Mouse (Mus musculus): Measurements from ENCODE around the gene Perm1. TPM values are rescaled to one million over a fixed set of nuclear protein-coding genes. Genes with fewer than 3 reads are reported as not detected.

Gene Perm1
- polyA plus RNA-seq, 1 experiment: 9.5 TPM

GRCm38 (mm10) chr4:156253043-156253442 lies 37.4 kb downstream of the Perm1 start:
- 53% methylated on average over 7 of the region's 7 CpGs for WGBS
- H3K4me3 ChIP-seq (ENCODE audit: control insufficient read depth, insufficient read depth, low read length): no peak overlapping the region

GRCm38 (mm10) chr4:156254361-156255077 lies 38.9 kb downstream of the Perm1 start:
- WGBS: 3% methylated on average over 30 of the region's 30 CpGs
- H3K4me1 ChIP-seq (replicated peaks; ENCODE audit: control insufficient read depth, insufficient read depth, low read length): peaks cover 15% of the 10 kb centered on the region
- no peak overlapping the region for H3K4me3 ChIP-seq (ENCODE audit: control insufficient read depth, insufficient read depth, low read length)

More at GRCm38 (mm10) chr4:156253043-156253442, 37.4 kb downstream of the Perm1 start:
- no peak for DNase-seq
- H3K36me3 ChIP-seq (ENCODE audit: control insufficient read depth, insufficient read depth, low read length): peaks cover 8% of the 10 kb centered on the region
- H3K4me1 ChIP-seq (replicated peaks; ENCODE audit: control insufficient read depth, insufficient read depth, low read length): peaks cover 15% of the 10 kb centered on the region
- H3K27me3 ChIP-seq (ENCODE audit: control insufficient read depth, insufficient read depth, low read length): peaks cover 9% of the 10 kb centered on the region; the same call in 1 of the 2 replicates
- H3K27ac ChIP-seq (ENCODE audit: control insufficient read depth, insufficient read depth, low read length): no peak overlapping the region
- TF ChIP-seq POLR2A (IDR thresholded peaks at IDR 0.05; ENCODE audit: control insufficient read depth, extremely low read depth, insufficient read depth, low read length, poor library complexity) (no peak), CTCF (IDR thresholded peaks at IDR 0.05; ENCODE audit: borderline replicate concordance, control insufficient read depth, extremely low read depth, insufficient read depth, low read length, poor library complexity) (no peak)

GRCm38 (mm10) chr4:156255078-156255839 lies 39.6 kb downstream of the Perm1 start, which contains the start of gene Samd11:
Gene Samd11, minus strand, starts transcription at chr4:156255657.
- Histone ChIP-seq H3K36me3 (ENCODE audit: control insufficient read depth, insufficient read depth, low read length) (no peaks in the 10 kb centered on the region), H3K27ac (ENCODE audit: control insufficient read depth, insufficient read depth, low read length) (no peak within 1 kb of the TSS), H3K27me3 (ENCODE audit: control insufficient read depth, insufficient read depth, low read length) (peaks cover 9% of the 10 kb centered on the region; the same call in 1 of the 2 replicates), H3K4me3 (ENCODE audit: control insufficient read depth, insufficient read depth, low read length) (no peak within 1 kb of the TSS), H3K4me1 (replicated peaks; ENCODE audit: control insufficient read depth, insufficient read depth, low read length) (peaks cover 15% of the 10 kb centered on the region)
- no peak for DNase-seq
- 9% methylated on average over 26 of the region's 26 CpGs for WGBS
- TF ChIP-seq CTCF (IDR thresholded peaks at IDR 0.05; ENCODE audit: borderline replicate concordance, control insufficient read depth, extremely low read depth, insufficient read depth, low read length, poor library complexity): no peak
- no peak for TF ChIP-seq POLR2A (IDR thresholded peaks at IDR 0.05; ENCODE audit: control insufficient read depth, extremely low read depth, insufficient read depth, low read length, poor library complexity)

More at GRCm38 (mm10) chr4:156254361-156255077, 38.9 kb downstream of the Perm1 start:
- DNase-seq: no peak
- H3K36me3 ChIP-seq (ENCODE audit: control insufficient read depth, insufficient read depth, low read length): no peaks in the 10 kb centered on the region
- no peak for TF ChIP-seq POLR2A (IDR thresholded peaks at IDR 0.05; ENCODE audit: control insufficient read depth, extremely low read depth, insufficient read depth, low read length, poor library complexity)
- no peak for TF ChIP-seq CTCF (IDR thresholded peaks at IDR 0.05; ENCODE audit: borderline replicate concordance, control insufficient read depth, extremely low read depth, insufficient read depth, low read length, poor library complexity)
- no peak overlapping the region for H3K27ac ChIP-seq (ENCODE audit: control insufficient read depth, insufficient read depth, low read length)
- H3K27me3 ChIP-seq (ENCODE audit: control insufficient read depth, insufficient read depth, low read length): peaks cover 9% of the 10 kb centered on the region; the same call in 1 of the 2 replicates

Other genes starting within 250 kb of the Perm1 start
- 9.5 and 10.8 TPM in 2 replicates for gene B3galt6, start 223.2 kb upstream of the Perm1 start, polyA plus RNA-seq (2012; rRNA removed)
- gene Sdf4, start 223.0 kb upstream of the Perm1 start, polyA plus RNA-seq (2012; rRNA removed): 65.6 and 68.4 TPM in 2 replicates
- gene Tnfrsf4, start 202.0 kb upstream of the Perm1 start, polyA plus RNA-seq (2012; rRNA removed): 68.9 and 81.3 TPM in 2 replicates
- gene Tnfrsf18, start 189.7 kb upstream of the Perm1 start, polyA plus RNA-seq (2012; rRNA removed): 82.1 and 85.2 TPM in 2 replicates
- gene Ttll10, start 156.5 kb upstream of the Perm1 start, polyA plus RNA-seq (2012; rRNA removed): 2.4 and 3.5 TPM in 2 replicates
- 89.1 and 93.3 TPM in 2 replicates for gene 9430015G10Rik, start 105.9 kb upstream of the Perm1 start, polyA plus RNA-seq (2012; rRNA removed)
- gene Rnf223, start 85.4 kb upstream of the Perm1 start, polyA plus RNA-seq (2012; rRNA removed): 2.9 and 3.5 TPM in 2 replicates
- 40.3 and 48.7 TPM in 2 replicates for gene Agrn, start 18.4 kb upstream of the Perm1 start, polyA plus RNA-seq (2012; rRNA removed)
- 40.6 and 51.1 TPM in 2 replicates for gene Isg15, start 15.1 kb upstream of the Perm1 start, polyA plus RNA-seq (2012; rRNA removed)
- gene AW011738, start 12.6 kb upstream of the Perm1 start, polyA plus RNA-seq (2012; rRNA removed): 10.0 and 10.8 TPM in 2 replicates
- 141 and 145 TPM in 2 replicates for gene Plekhn1, start 19.0 kb downstream of the Perm1 start, polyA plus RNA-seq (2012; rRNA removed)
- 154 and 158 TPM in 2 replicates for gene Noc2l, start 20.1 kb downstream of the Perm1 start, polyA plus RNA-seq (2012; rRNA removed)
- gene Samd11, start 39.8 kb downstream of the Perm1 start, polyA plus RNA-seq (2012; rRNA removed): 1.6 TPM in 2 replicates
- not detected in 2 replicates for gene Vmn2r-ps159, start 115.2 kb downstream of the Perm1 start, polyA plus RNA-seq (2012; rRNA removed)